In the genomic region with DNA sequence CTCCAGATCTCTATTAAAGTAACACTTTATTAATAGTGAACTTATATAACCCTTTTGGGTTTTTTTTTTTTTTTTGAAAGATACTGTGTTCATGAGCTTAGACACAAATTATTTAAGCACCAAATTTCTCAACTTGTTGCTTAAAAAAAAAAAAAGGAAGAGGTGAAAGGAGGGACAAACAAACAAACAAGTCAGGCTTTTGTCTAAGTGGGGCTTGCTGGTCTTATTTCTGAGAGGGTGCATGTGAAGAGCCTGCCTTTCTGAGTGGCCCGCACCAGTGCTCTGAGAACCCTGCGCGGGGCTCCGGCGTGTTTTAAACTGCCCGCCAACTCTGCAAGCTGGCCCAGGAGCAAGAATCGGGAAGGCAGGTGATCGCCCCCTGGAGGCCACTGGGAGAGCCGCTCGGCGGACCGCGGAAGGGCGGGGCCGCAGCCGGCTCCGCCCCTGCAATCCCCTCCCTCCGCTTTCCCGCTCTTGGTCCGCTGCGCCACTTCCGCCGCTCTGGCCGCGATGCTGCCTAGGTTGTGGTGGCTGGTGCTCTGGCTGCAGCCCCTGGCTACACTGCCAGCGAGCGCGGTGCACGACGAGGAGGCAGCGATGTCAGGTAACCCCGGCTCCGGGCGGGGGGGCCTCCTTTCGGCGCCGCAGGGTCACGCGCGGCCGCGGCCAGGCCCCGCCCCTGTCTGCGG, we compare ENCODE assay signal across 8 mouse cellular contexts. TPM values are rescaled to one million over a fixed set of nuclear protein-coding genes. Genes with fewer than 3 reads are reported as not detected.
A peak's percentile ranks its signal among the peaks of the same experiment; 100 is the strongest.
DNase-seq lines count a peak whose midpoint lies in the region; ATAC-seq and TF ChIP-seq lines count a peak whose summit lies in the region.

TSS of gene Nemp2 (plus strand) at position 456 of the 689 bp plus-strand sequence.

- H3K79me2 ChIP-seq in liver, adult 2 months (ENCODE audit: control insufficient read depth, insufficient read depth, low read length) = no peaks in the 10 kb centered on the region

- H3K4me3 ChIP-seq in erythroblast, embryonic 14.5 days (replicated peaks) = peak within 1 kb of the TSS; percentile 77
- H3K4me3 ChIP-seq in heart, embryonic 12.5 days = peak within 1 kb of the TSS; percentile 90
- H3K4me3 ChIP-seq in kidney, postnatal 0 days (replicated peaks; ENCODE audit: low read depth, low read length) = peak within 1 kb of the TSS; percentile 95
- peak within 1 kb of the TSS; percentile 82 for H3K4me3 ChIP-seq in liver, adult 2 months (ENCODE audit: insufficient read depth, low read depth, low read length)

- peak within 1 kb of the TSS; percentile 88 for H3K9ac ChIP-seq in heart, embryonic 12.5 days
- H3K9ac ChIP-seq in kidney, postnatal 0 days (ENCODE audit: low read depth, low read length) = peak within 1 kb of the TSS; percentile 73
- H3K9ac ChIP-seq in liver, adult 2 months (ENCODE audit: low read depth, low read length) = peak within 1 kb of the TSS; percentile 77

- TF ChIP-seq CTCF in kidney, postnatal 0 days (IDR thresholded peaks at IDR 0.05; ENCODE audit: low read depth) = peak; percentile 97
- TF ChIP-seq CTCF in liver, adult 2 months (IDR thresholded peaks at IDR 0.05; ENCODE audit: low read depth, low read length) = peak; percentile 88

- peak; percentile 87 for ATAC-seq in heart, embryonic 12.5 days (ENCODE audit: insufficient number of reproducible peaks, low FRiP score)
- peak; percentile 93 for ATAC-seq in kidney, postnatal 0 days (replicated peaks; ENCODE audit: low FRiP score, low read depth)
- ATAC-seq in monocyte, adult 5-6 weeks (replicated peaks; ENCODE audit: insufficient number of reproducible peaks, low FRiP score, low TSS enrichment, poor library complexity, severe bottlenecking) = peak; percentile 88

- under 1% methylated on average over 44 of the region's 44 CpGs for WGBS in heart, embryonic 12.5 days
- WGBS in kidney, postnatal 0 days = under 1% methylated on average over 44 of the region's 44 CpGs
- WGBS in liver, adult 2 months = under 1% methylated on average over 44 of the region's 44 CpGs

- no peaks in the 10 kb centered on the region for H3K27me3 ChIP-seq in erythroblast, embryonic 14.5 days (ENCODE audit: control insufficient read depth)
- H3K27me3 ChIP-seq in heart, embryonic 12.5 days (replicated peaks) = no peaks in the 10 kb centered on the region
- H3K27me3 ChIP-seq in kidney, postnatal 0 days (ENCODE audit: insufficient read depth, low read length) = no peaks in the 10 kb centered on the region
- H3K27me3 ChIP-seq in liver, adult 2 months (ENCODE audit: control insufficient read depth, insufficient read depth, low read length) = no peaks in the 10 kb centered on the region

- peaks cover 13% of the 10 kb centered on the region for H3K4me1 ChIP-seq in erythroblast, embryonic 14.5 days (ENCODE audit: control insufficient read depth)
- H3K4me1 ChIP-seq in heart, embryonic 12.5 days (replicated peaks) = peaks cover 13% of the 10 kb centered on the region
- H3K4me1 ChIP-seq in kidney, postnatal 0 days (replicated peaks; ENCODE audit: insufficient read depth, low read length) = peaks cover 3% of the 10 kb centered on the region; the same call in 1 of the 2 replicates
- no peaks in the 10 kb centered on the region for H3K4me1 ChIP-seq in liver, adult 2 months (ENCODE audit: control insufficient read depth, insufficient read depth, low read length)

- H3K9me3 ChIP-seq in erythroblast, embryonic 14.5 days (ENCODE audit: control insufficient read depth, low read length) = no peaks in the 10 kb centered on the region
- H3K9me3 ChIP-seq in heart, embryonic 12.5 days (replicated peaks) = no peaks in the 10 kb centered on the region
- no peaks in the 10 kb centered on the region for H3K9me3 ChIP-seq in kidney, postnatal 0 days (replicated peaks; ENCODE audit: low read length)

- peak; percentile 94 for DNase-seq in CD4-positive, CD25-positive, alpha-beta regulatory T cell, adult 2 months (ENCODE audit: low read depth, low spot score)
- peak; percentile 71 for DNase-seq in brain, embryonic 18.5 days (ENCODE audit: low read depth, low spot score)
- DNase-seq in kidney, postnatal 0 days (ENCODE audit: low spot score) = peak; percentile 96
- DNase-seq in liver, adult 2 months (ENCODE audit: extremely low read depth, low read depth, low spot score) = peak; percentile 58
- peak; percentile 88 for DNase-seq in spleen, postnatal 36 days (ENCODE audit: low spot score in 2 of 2)

- no peak for TF ChIP-seq POLR2A in liver, adult 2 months (IDR thresholded peaks at IDR 0.05; ENCODE audit: extremely low read depth, insufficient read depth, low read length)

- H3K4me2 ChIP-seq in heart, embryonic 12.5 days = peak within 1 kb of the TSS; percentile 68
- H3K4me2 ChIP-seq in kidney, postnatal 0 days (ENCODE audit: low read length) = peak within 1 kb of the TSS; percentile 53

- peak within 1 kb of the TSS; percentile 86 for H3K27ac ChIP-seq in heart, embryonic 12.5 days (ENCODE audit: poor library complexity, severe bottlenecking)
- H3K27ac ChIP-seq in kidney, postnatal 0 days = peak within 1 kb of the TSS; percentile 77
- peak within 1 kb of the TSS; percentile 18; the same call in 1 of the 2 replicates for H3K27ac ChIP-seq in liver, adult 2 months (replicated peaks; ENCODE audit: insufficient read depth, low read depth, low read length)

- no peaks in the 10 kb centered on the region for H3K36me3 ChIP-seq in erythroblast, embryonic 14.5 days (ENCODE audit: control insufficient read depth)
- peaks cover 7% of the 10 kb centered on the region; the same call in 1 of the 2 replicates for H3K36me3 ChIP-seq in heart, embryonic 12.5 days
- no peaks in the 10 kb centered on the region for H3K36me3 ChIP-seq in kidney, postnatal 0 days (ENCODE audit: insufficient read depth, low read length)
- H3K36me3 ChIP-seq in liver, adult 2 months (ENCODE audit: control insufficient read depth, insufficient read depth, low read length) = no peaks in the 10 kb centered on the region

RNA-seq across cellular contexts. Expression of gene Nemp2, which starts in this region (rescaled TPM):
- 0.04 and 0.07 TPM in 2 replicates for polyA plus RNA-seq in erythroblast, embryonic 14.5 days (2012)
- polyA plus RNA-seq in heart, embryonic 12.5 days (2016; fragmentation: Nextera tagmentation; extraction: Ambion mirVana) = 6.7 and 7.8 TPM in 2 replicates
- 5.8 and 6.2 TPM in 2 replicates for polyA plus RNA-seq in kidney, postnatal 0 days (2015; fragmentation: Nextera tagmentation; extraction: Ambion mirVana)
- 1.1 and 1.3 TPM in 2 replicates for total RNA-seq in liver, adult 2 months (2014; rRNA removed)
- 0.30 and 0.70 TPM in 2 replicates for polyA plus RNA-seq in liver, adult 2 months (2012; rRNA removed)
- total RNA-seq in monocyte, adult 5-6 weeks (2017) = 17.8 to 39.0 TPM (median 23.6 TPM) in 3 replicates

Comparison
In these comparisons a context has a peak if more than half of its experiments do, and no peak if none do; other contexts are left out.
1. Peak in every context shown above with its lines: DNase-seq, ATAC-seq, H3K4me3 ChIP-seq and H3K27ac ChIP-seq.
2. H3K27ac ChIP-seq: peak in every context shown above with its lines; median percentile 86 in heart, embryonic 12.5 days; 77 in kidney, postnatal 0 days; 18 in liver, adult 2 months.